Comparison of ENCODE assay signal across 8 mouse cellular contexts in genomic region chr15:103172537-103172936, GRCm38 (mm10). TPM values are rescaled to one million over a fixed set of nuclear protein-coding genes. Genes with fewer than 3 reads are reported as not detected.
A peak's percentile ranks its signal among the peaks of the same experiment; 100 is the strongest.
DNase-seq lines count a peak whose midpoint lies in the region; ATAC-seq and TF ChIP-seq lines count a peak whose summit lies in the region.

No protein-coding gene starts in this region.

- WGBS in liver, embryonic 11.5 days = 6% methylated on average over 10 of the region's 10 CpGs
- WGBS in neural tube, embryonic 15.5 days = 5% methylated on average over 10 of the region's 10 CpGs

- H3K4me2 ChIP-seq in liver, embryonic 11.5 days = no peak overlapping the region
- H3K4me2 ChIP-seq in neural tube, embryonic 15.5 days = peak overlapping the region; percentile 11; the same call in 1 of the 2 replicates

- no peak; the same call in 1 of the 2 replicates for ATAC-seq in liver, embryonic 11.5 days (replicated peaks; ENCODE audit: low FRiP score)
- ATAC-seq in neural tube, embryonic 15.5 days (ENCODE audit: low FRiP score) = no peak
- no peak for ATAC-seq in erythroblast, adult 5-6 weeks (replicated peaks; ENCODE audit: low FRiP score, poor library complexity, severe bottlenecking)

- no peak overlapping the region for H3K4me3 ChIP-seq in left cerebral cortex, adult 2 months
- H3K4me3 ChIP-seq in ES-E14 (ENCODE audit: insufficient read depth in 1 of 2, low read depth in 1 of 2, low read length in 2 of 2, poor library complexity in 1 of 2, severe bottlenecking in 1 of 2) = no peak overlapping the region
- H3K4me3 ChIP-seq in bone marrow macrophage, adult 2 months (ENCODE audit: insufficient read depth, low read length) = no peak overlapping the region
- no peak overlapping the region for H3K4me3 ChIP-seq in liver, embryonic 11.5 days (ENCODE audit: low read depth, low read length)
- no peak overlapping the region for H3K4me3 ChIP-seq in neural tube, embryonic 15.5 days (replicated peaks)

- no peak for TF ChIP-seq POLR2A in bone marrow macrophage, adult 2 months (IDR thresholded peaks at IDR 0.05; ENCODE audit: borderline replicate concordance, low read depth, low read length)

- H3K4me1 ChIP-seq in ES-E14 (ENCODE audit: control insufficient read depth in 2 of 2, insufficient read depth in 2 of 2, low read length in 2 of 2, poor library complexity in 1 of 2) = peaks cover 3 to 31% of the 10 kb centered on the region in 2 experiments; a peak in 3 of 4 replicates
- no peaks in the 10 kb centered on the region; the same call in 1 of the 2 replicates for H3K4me1 ChIP-seq in bone marrow macrophage, adult 2 months (ENCODE audit: control insufficient read depth, insufficient read depth, low read length)
- H3K4me1 ChIP-seq in liver, embryonic 11.5 days (replicated peaks; ENCODE audit: control insufficient read depth, insufficient read depth, low read length) = peaks cover 26% of the 10 kb centered on the region
- H3K4me1 ChIP-seq in neural tube, embryonic 15.5 days = peaks cover 65% of the 10 kb centered on the region

- TF ChIP-seq CTCF in left cerebral cortex, adult 2 months (IDR thresholded peaks at IDR 0.05) = peak; percentile 79
- TF ChIP-seq CTCF in bone marrow macrophage, adult 2 months (IDR thresholded peaks at IDR 0.05; ENCODE audit: low read depth, low read length) = 0 out of 2 replicates have a peak, but pooled peaks have one; percentile 15

- no peaks in the 10 kb centered on the region for H3K36me3 ChIP-seq in ES-E14 (ENCODE audit: control insufficient read depth, insufficient read depth, low read length, poor library complexity, severe bottlenecking)
- no peaks in the 10 kb centered on the region for H3K36me3 ChIP-seq in liver, embryonic 11.5 days (ENCODE audit: control insufficient read depth, insufficient read depth, low read length)
- no peaks in the 10 kb centered on the region for H3K36me3 ChIP-seq in neural tube, embryonic 15.5 days

- H3K9ac ChIP-seq in ES-E14 (ENCODE audit: insufficient read depth, low read depth, low read length, poor library complexity, severe bottlenecking) = no peak overlapping the region
- no peak overlapping the region for H3K9ac ChIP-seq in liver, embryonic 11.5 days (ENCODE audit: low read depth, low read length)
- H3K9ac ChIP-seq in neural tube, embryonic 15.5 days (replicated peaks) = no peak overlapping the region

- DNase-seq in left cerebral cortex, adult 2 months (ENCODE audit: extremely low spot score in 1 of 2, low spot score in 2 of 2) = peak; percentile 46 to 53
- DNase-seq in left cerebral cortex, adult 11 months (ENCODE audit: low spot score) = no peak
- no peak for DNase-seq in ES-E14 (ENCODE audit: low read depth, low spot score)
- DNase-seq in gonadal fat pad, adult 2 months (ENCODE audit: low read depth) = peak; percentile 50
- DNase-seq in liver, embryonic 11.5 days (ENCODE audit: low spot score) = peak; percentile 61

- no peak overlapping the region for H3K27ac ChIP-seq in left cerebral cortex, adult 2 months
- H3K27ac ChIP-seq in ES-E14 (ENCODE audit: insufficient read depth, low read depth, low read length, poor library complexity, severe bottlenecking) = no peak overlapping the region
- no peak overlapping the region for H3K27ac ChIP-seq in bone marrow macrophage, adult 2 months (ENCODE audit: insufficient read depth, low read depth, low read length)
- H3K27ac ChIP-seq in liver, embryonic 11.5 days (ENCODE audit: low read depth, low read length) = no peak overlapping the region
- peak overlapping the region; percentile 30 for H3K27ac ChIP-seq in neural tube, embryonic 15.5 days (replicated peaks)

- H3K27me3 ChIP-seq in liver, embryonic 11.5 days (replicated peaks; ENCODE audit: control insufficient read depth, insufficient read depth, low read length) = peaks cover 98% of the 10 kb centered on the region
- peaks cover 15% of the 10 kb centered on the region; the same call in 1 of the 2 replicates for H3K27me3 ChIP-seq in neural tube, embryonic 15.5 days (replicated peaks)

- in situ Hi-C loops in ES-E14 (cut with MboI; ENCODE audit: low sequenced_read_pairs in 2 of 2, unreplicated experiment in 2 of 2) = loop anchor here (5.0 to 10.0 kb wide), 3 partner anchors 158 to 188 kb away; partner anchors contain the start of gene Hoxc4 (in 1 of the 2)

- intact Hi-C loops in left cerebral cortex, adult 2 months (cut with DNase I) = loop anchor here (2.0 kb wide), 1 partner anchor 474 kb away; no protein-coding TSS in a partner anchor

- H3K9me3 ChIP-seq in ES-E14 (ENCODE audit: control insufficient read depth, insufficient read depth, low read depth, low read length) = no peaks in the 10 kb centered on the region
- H3K9me3 ChIP-seq in liver, embryonic 11.5 days (ENCODE audit: control insufficient read depth, low read length) = no peaks in the 10 kb centered on the region
- no peaks in the 10 kb centered on the region for H3K9me3 ChIP-seq in neural tube, embryonic 15.5 days (replicated peaks)

TF ChIP-seq in ES-E14, 5 proteins besides CTCF, POLR2A, EP300 and RAD21:
- TF ChIP-seq ZC3H11A (IDR thresholded peaks at IDR 0.05; ENCODE audit: borderline replicate concordance, low read depth, low read length) = peak; percentile 24; the same call in 1 of the 2 replicates
- TF ChIP-seq MAFK (IDR thresholded peaks at IDR 0.05; ENCODE audit: insufficient read depth, low read depth, low read length) = no peak
TF ChIP-seq in ES-E14: peak in this region for 1.

RNA-seq across cellular contexts. Expression of gene Smug1, which starts 5.6 kb away (rescaled TPM):
- total RNA-seq in left cerebral cortex, adult 2 months (2021) = 10 to 100 TPM; 20.7 to 23.2 TPM
- 7.1 and 10.6 TPM in 2 replicates for total RNA-seq in ES-E14 (2012; rRNA removed)
- 6.7 and 7.4 TPM in 2 replicates for polyA plus RNA-seq in bone marrow macrophage, adult 2 months (2012; ENCODE audit: insufficient read depth, insufficient read length, missing spikeins)
- 16.1 and 17.5 TPM in 2 replicates for polyA plus RNA-seq in gonadal fat pad, adult 2 months (2012; rRNA removed)
- 12.8 and 13.3 TPM in 2 replicates for polyA plus RNA-seq in liver, embryonic 11.5 days (2014; fragmentation: Nextera tagmentation; extraction: Ambion mirVana)
- polyA plus RNA-seq in neural tube, embryonic 15.5 days (2015; fragmentation: Nextera tagmentation; extraction: Ambion mirVana) = 25.8 and 30.9 TPM in 2 replicates
- total RNA-seq in erythroblast, adult 5-6 weeks (2015; ENCODE audit: low replicate concordance) = 1.5 TPM in 1 of 2 replicates, not detected in the other
- 0.70 and 1.0 TPM in 2 replicates for total RNA-seq in erythroblast, adult 5-6 weeks (2017; ENCODE audit: low replicate concordance)

Comparison
In these comparisons a context has a peak if more than half of its experiments do, and no peak if none do; other contexts are left out.
1. DNase-seq: peak in left cerebral cortex, adult 2 months (2 of 2), gonadal fat pad, adult 2 months (single experiment) and liver, embryonic 11.5 days (single experiment); none in left cerebral cortex, adult 11 months (single experiment) and ES-E14 (single experiment).